Mouse (Mus musculus): ENCODE data around the gene Rffl. TPM values are rescaled to one million over a fixed set of nuclear protein-coding genes. Genes with fewer than 3 reads are reported as not detected.
A peak's percentile ranks its signal among the peaks of the same experiment; 100 is the strongest.

Rffl gene
- 24.5 and 26.0 TPM in 2 replicates for polyA plus RNA-seq (2015; fragmentation: Nextera tagmentation; extraction: Ambion mirVana)

DNA sequence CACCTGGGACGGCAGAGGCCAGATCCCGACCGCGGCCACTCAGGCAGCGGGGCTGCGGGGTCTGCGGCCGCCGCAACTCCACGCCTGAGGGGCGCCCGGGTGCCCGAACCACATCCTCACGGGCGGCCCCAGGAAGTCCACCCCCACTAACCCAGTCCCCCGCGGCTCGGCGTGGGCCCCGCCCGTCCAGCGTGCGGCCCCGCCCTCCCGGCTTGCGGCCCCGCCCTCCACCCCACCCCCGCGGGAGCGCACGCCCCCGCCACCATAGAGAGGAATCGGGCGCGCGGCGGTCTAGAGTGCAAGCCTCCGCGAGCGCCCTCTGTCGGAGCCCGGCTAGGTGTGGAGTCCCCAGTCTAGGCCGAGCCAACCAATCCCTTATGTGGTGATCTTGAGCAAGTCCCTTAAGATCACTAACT lies at the start of gene Rffl:
Rffl (minus strand) TSS at position 180 of the 416 bp plus-strand sequence.
- H3K4me2 ChIP-seq, result peak within 1 kb of the TSS; percentile 68
- H3K36me3 ChIP-seq (replicated peaks), result no peaks in the 10 kb centered on the region
- H3K27me3 ChIP-seq, result no peaks in the 10 kb centered on the region
- peaks cover 48% of the 10 kb centered on the region for H3K4me1 ChIP-seq (replicated peaks)
- H3K9me3 ChIP-seq (replicated peaks), result no peaks in the 10 kb centered on the region
- H3K4me3 ChIP-seq (replicated peaks), result peak within 1 kb of the TSS; percentile 99
- peak; percentile 95 for ATAC-seq (ENCODE audit: insufficient read depth)
- WGBS (ENCODE audit: insufficient replicate concordance), result under 1% methylated on average over 43 of the region's 43 CpGs
- H3K27ac ChIP-seq (replicated peaks), result peak within 1 kb of the TSS; percentile 94
- peak within 1 kb of the TSS; percentile 99 for H3K9ac ChIP-seq

- Histone ChIP-seq H3K9me3 (replicated peaks) (no peaks in the 10 kb centered on the region), H3K27ac (replicated peaks) (no peak overlapping the region), H3K27me3 (peaks cover 51% of the 10 kb centered on the region), H3K4me2 (no peak overlapping the region), H3K4me3 (replicated peaks) (no peak overlapping the region), H3K9ac (no peak overlapping the region), H3K36me3 (replicated peaks) (no peaks in the 10 kb centered on the region), H3K4me1 (replicated peaks) (no peaks in the 10 kb centered on the region)
- 43% methylated on average over 10 of the region's 10 CpGs for WGBS (ENCODE audit: insufficient replicate concordance)
- no peak for ATAC-seq (ENCODE audit: insufficient read depth)
These were observed 49.8 kb upstream of the Rffl start for GRCm38 (mm10) chr11:82920768-82921167.

DNA sequence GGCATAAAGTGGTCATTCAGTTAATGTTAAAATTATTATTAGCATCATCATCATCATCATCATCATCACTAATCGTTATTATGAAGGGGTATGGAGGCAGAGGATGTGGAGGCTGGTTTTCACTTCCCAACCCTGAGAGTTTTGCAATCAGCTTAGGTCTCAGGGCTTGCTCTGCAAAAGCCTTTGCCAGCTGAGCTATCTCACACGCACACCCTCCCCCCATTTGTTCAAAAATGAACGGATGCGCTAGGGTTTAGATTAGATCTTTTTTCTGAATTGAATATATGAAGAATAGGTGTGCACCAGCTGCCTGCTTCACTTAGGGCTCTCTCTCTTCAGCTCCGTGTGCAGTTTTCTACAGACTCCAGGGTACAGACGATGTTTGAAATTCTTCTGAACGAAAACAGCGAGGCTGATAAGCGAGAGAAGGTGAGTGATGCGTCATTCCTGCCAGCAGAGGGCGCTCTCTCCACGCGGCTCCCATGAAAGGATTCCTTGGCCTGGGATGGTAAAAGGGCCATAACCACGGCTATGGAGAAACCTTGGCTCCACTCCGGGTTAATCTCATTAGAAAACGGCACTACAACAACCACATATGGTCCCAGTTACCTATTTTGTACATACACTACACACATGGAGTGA lies 43.8 kb upstream of the Rffl start:
- WGBS (ENCODE audit: insufficient replicate concordance), result 6% methylated on average over 16 of the region's 16 CpGs
- no peak overlapping the region for H3K4me3 ChIP-seq (replicated peaks)

GRCm38 (mm10) chr11:82910679-82911389 lies 39.8 kb upstream of the Rffl start:
- no peaks in the 10 kb centered on the region for H3K9me3 ChIP-seq (replicated peaks)
- no peak overlapping the region for H3K4me2 ChIP-seq
- ATAC-seq (ENCODE audit: insufficient read depth), result no peak
- 57% methylated on average over 11 of the region's 11 CpGs for WGBS (ENCODE audit: insufficient replicate concordance)
- H3K4me3 ChIP-seq (replicated peaks), result no peak overlapping the region
- H3K36me3 ChIP-seq (replicated peaks), result 0 out of 2 replicates have a peak, but pooled peaks cover 6% of the 10 kb centered on the region
- no peak overlapping the region for H3K9ac ChIP-seq
- H3K4me1 ChIP-seq (replicated peaks), result peaks cover 23% of the 10 kb centered on the region
- peaks cover 43% of the 10 kb centered on the region for H3K27me3 ChIP-seq
- H3K27ac ChIP-seq (replicated peaks), result no peak overlapping the region

More for the DNA sequence above, 43.8 kb upstream of the Rffl start:
- no peak overlapping the region for H3K27ac ChIP-seq (replicated peaks)
- no peaks in the 10 kb centered on the region for H3K9me3 ChIP-seq (replicated peaks)
- peaks cover 3% of the 10 kb centered on the region; the same call in 1 of the 2 replicates for H3K4me1 ChIP-seq (replicated peaks)
- H3K4me2 ChIP-seq, result 0 out of 2 replicates have a peak overlapping the region, but pooled peaks have one; percentile 37
- H3K9ac ChIP-seq, result no peak overlapping the region
- H3K27me3 ChIP-seq, result peaks cover 49% of the 10 kb centered on the region
- no peaks in the 10 kb centered on the region for H3K36me3 ChIP-seq (replicated peaks)
- no peak for ATAC-seq (ENCODE audit: insufficient read depth)

GRCm38 (mm10) chr11:82910250-82910649 lies 39.2 kb upstream of the Rffl start, which contains the start of gene Unc45b:
Gene Unc45b (plus strand): TSS chr11:82910550.
- Histone ChIP-seq H3K36me3 (replicated peaks) (peaks cover 11% of the 10 kb centered on the region; the same call in 1 of the 2 replicates), H3K4me1 (replicated peaks) (peaks cover 29% of the 10 kb centered on the region), H3K4me3 (replicated peaks) (no peak within 1 kb of the TSS), H3K27ac (replicated peaks) (no peak within 1 kb of the TSS), H3K27me3 (peaks cover 43% of the 10 kb centered on the region), H3K9ac (no peak within 1 kb of the TSS), H3K9me3 (replicated peaks) (no peaks in the 10 kb centered on the region), H3K4me2 (no peak within 1 kb of the TSS)
- WGBS (ENCODE audit: insufficient replicate concordance), result 74% methylated on average over 4 of the region's 4 CpGs
- no peak for ATAC-seq (ENCODE audit: insufficient read depth)

DNA sequence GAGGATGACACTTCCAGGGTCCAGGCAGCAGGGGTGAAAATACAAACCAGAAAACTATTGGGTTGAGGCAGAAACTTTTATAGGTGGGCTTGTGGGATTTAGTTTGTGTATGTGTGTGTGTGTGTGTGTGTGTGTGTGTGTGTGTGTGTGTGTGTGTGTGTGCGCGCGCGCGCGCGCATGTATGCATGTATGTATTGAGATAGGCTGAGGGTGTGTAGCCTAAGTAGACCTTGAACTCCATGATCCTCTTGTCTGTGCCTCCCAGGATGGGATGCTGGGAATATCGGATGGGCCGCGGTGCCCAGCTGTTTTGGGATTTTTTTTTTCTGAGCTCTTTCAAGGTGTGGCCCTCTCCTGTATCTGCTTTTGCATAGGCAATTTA lies 37.6 kb upstream of the Rffl start:
- no peak for ATAC-seq (ENCODE audit: insufficient read depth)
- H3K27ac ChIP-seq (replicated peaks), result no peak overlapping the region
- peaks cover 33% of the 10 kb centered on the region for H3K27me3 ChIP-seq
- WGBS (ENCODE audit: insufficient replicate concordance), result 36% methylated on average over 10 of the region's 10 CpGs
- peak overlapping the region; percentile 91 for H3K4me2 ChIP-seq
- H3K4me1 ChIP-seq (replicated peaks), result peaks cover 32% of the 10 kb centered on the region
- peak overlapping the region; percentile 48; the same call in 1 of the 2 replicates for H3K9ac ChIP-seq
- H3K36me3 ChIP-seq (replicated peaks), result peaks cover 27% of the 10 kb centered on the region
- H3K9me3 ChIP-seq (replicated peaks), result no peaks in the 10 kb centered on the region
- H3K4me3 ChIP-seq (replicated peaks), result peak overlapping the region; percentile 68

GRCm38 (mm10) chr11:82907651-82908607 lies 36.9 kb upstream of the Rffl start, which contains the start of gene Nle1:
Gene Nle1 (minus strand): TSS chr11:82908411.
- H3K9ac ChIP-seq, result peak within 1 kb of the TSS; percentile 60
- peaks cover 26% of the 10 kb centered on the region for H3K27me3 ChIP-seq
- H3K36me3 ChIP-seq (replicated peaks), result peaks cover 34% of the 10 kb centered on the region
- H3K27ac ChIP-seq (replicated peaks), result no peak within 1 kb of the TSS
- H3K9me3 ChIP-seq (replicated peaks), result no peaks in the 10 kb centered on the region
- H3K4me1 ChIP-seq (replicated peaks), result peaks cover 32% of the 10 kb centered on the region
- peak within 1 kb of the TSS; percentile 68 for H3K4me3 ChIP-seq (replicated peaks)
- under 1% methylated on average over 73 of the region's 73 CpGs for WGBS (ENCODE audit: insufficient replicate concordance)
- H3K4me2 ChIP-seq, result peak within 1 kb of the TSS; percentile 91
- ATAC-seq (ENCODE audit: insufficient read depth), result peak; percentile 72

DNA sequence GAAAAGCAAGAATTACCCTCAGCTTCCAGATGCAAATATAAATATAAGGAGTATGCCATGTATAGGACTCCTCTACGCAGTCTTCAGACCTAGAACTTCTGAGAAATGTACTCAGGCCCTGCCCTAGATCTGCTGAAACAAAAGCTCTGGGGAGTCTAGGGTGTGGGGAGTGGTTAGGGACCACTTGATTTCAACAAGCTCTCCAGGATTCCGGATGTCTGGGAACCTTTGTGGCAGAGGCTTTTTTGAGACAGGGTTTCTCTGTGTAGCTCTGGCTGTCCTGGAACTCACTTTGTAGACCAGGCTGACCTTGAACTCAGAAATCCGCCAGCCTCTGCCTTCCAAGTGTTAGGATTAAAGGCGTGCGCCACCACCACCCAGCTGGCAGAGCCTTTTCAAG lies 34.8 kb upstream of the Rffl start:
- WGBS (ENCODE audit: insufficient replicate concordance), result 75% methylated on average over 5 of the region's 5 CpGs
- no peak for ATAC-seq (ENCODE audit: insufficient read depth)
- Histone ChIP-seq H3K36me3 (replicated peaks) (peaks cover 55% of the 10 kb centered on the region), H3K4me2 (no peak overlapping the region), H3K4me1 (replicated peaks) (peaks cover 32% of the 10 kb centered on the region), H3K27me3 (0 out of 2 replicates have a peak, but pooled peaks cover 12% of the 10 kb centered on the region), H3K4me3 (replicated peaks) (no peak overlapping the region), H3K9ac (no peak overlapping the region), H3K27ac (replicated peaks) (no peak overlapping the region), H3K9me3 (replicated peaks) (no peaks in the 10 kb centered on the region)

GRCm38 (mm10) chr11:82904952-82905351 lies 33.9 kb upstream of the Rffl start:
- H3K4me2 ChIP-seq, result no peak overlapping the region
- no peak overlapping the region for H3K4me3 ChIP-seq (replicated peaks)
- H3K36me3 ChIP-seq (replicated peaks), result peaks cover 60% of the 10 kb centered on the region
- H3K27ac ChIP-seq (replicated peaks), result no peak overlapping the region
- no peak overlapping the region for H3K9ac ChIP-seq
- ATAC-seq (ENCODE audit: insufficient read depth), result no peak
- H3K27me3 ChIP-seq, result 0 out of 2 replicates have a peak, but pooled peaks cover 5% of the 10 kb centered on the region
- H3K4me1 ChIP-seq (replicated peaks), result peaks cover 32% of the 10 kb centered on the region
- no peaks in the 10 kb centered on the region for H3K9me3 ChIP-seq (replicated peaks)
- 51% methylated on average over 8 of the region's 8 CpGs for WGBS (ENCODE audit: insufficient replicate concordance)

DNA sequence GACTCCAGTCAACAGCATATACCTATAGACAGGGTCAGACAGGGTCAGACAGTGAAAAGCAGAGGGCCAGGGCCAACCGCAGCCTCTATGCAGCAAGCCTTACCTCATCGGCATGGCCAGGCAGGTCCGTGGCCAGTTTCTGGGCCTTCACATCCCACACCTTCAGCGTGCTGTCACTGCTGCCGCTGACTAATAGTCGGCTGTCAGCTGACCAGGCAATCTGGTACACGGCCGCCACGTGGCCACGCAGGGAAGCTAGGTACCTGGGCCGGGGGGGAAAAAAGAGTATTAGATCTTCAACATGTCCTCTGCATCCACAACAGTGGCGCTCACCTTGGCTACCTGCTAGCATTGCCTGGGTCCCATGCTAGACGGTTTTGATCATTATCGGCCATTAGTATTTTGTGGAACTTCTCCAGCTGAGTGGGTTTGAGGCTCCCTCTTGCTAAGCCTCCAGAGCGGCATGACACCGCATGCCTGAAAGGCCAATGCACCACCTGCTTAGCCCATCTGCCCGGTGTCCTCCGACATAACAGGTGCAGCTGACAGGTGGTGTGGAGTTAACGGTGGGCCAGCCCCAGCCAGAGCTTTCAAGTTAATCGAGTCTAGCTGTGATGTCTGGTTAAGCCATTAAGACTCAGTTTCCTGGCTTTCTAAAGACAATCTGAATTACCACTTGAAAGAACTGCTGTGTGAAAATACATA lies 30.7 kb upstream of the Rffl start:
- Histone ChIP-seq H3K4me2 (no peak overlapping the region), H3K27ac (replicated peaks) (no peak overlapping the region)
- WGBS (ENCODE audit: insufficient replicate concordance), result 85% methylated on average over 20 of the region's 20 CpGs

More for the DNA sequence above, 30.7 kb upstream of the Rffl start:
- no peak for ATAC-seq (ENCODE audit: insufficient read depth)
- H3K9me3 ChIP-seq (replicated peaks), result no peaks in the 10 kb centered on the region
- H3K36me3 ChIP-seq (replicated peaks), result peaks cover 63% of the 10 kb centered on the region
- H3K27me3 ChIP-seq, result no peaks in the 10 kb centered on the region
- no peak overlapping the region for H3K4me3 ChIP-seq (replicated peaks)
- no peak overlapping the region for H3K9ac ChIP-seq
- peaks cover 20% of the 10 kb centered on the region for H3K4me1 ChIP-seq (replicated peaks)

Measured in liver, embryonic 15.5 days (tissue).